Mouse (Mus musculus): ENCODE measurements around the gene Fgf6.

The Fgf6 gene

GRCm38 (mm10) chr6:127014906-127015770 is at the start of gene Fgf6:
Fgf6 (plus strand) TSS chr6:127015586.
- DNase-seq (ENCODE audit: low spot score in 2 of 2): no peak

DNA sequence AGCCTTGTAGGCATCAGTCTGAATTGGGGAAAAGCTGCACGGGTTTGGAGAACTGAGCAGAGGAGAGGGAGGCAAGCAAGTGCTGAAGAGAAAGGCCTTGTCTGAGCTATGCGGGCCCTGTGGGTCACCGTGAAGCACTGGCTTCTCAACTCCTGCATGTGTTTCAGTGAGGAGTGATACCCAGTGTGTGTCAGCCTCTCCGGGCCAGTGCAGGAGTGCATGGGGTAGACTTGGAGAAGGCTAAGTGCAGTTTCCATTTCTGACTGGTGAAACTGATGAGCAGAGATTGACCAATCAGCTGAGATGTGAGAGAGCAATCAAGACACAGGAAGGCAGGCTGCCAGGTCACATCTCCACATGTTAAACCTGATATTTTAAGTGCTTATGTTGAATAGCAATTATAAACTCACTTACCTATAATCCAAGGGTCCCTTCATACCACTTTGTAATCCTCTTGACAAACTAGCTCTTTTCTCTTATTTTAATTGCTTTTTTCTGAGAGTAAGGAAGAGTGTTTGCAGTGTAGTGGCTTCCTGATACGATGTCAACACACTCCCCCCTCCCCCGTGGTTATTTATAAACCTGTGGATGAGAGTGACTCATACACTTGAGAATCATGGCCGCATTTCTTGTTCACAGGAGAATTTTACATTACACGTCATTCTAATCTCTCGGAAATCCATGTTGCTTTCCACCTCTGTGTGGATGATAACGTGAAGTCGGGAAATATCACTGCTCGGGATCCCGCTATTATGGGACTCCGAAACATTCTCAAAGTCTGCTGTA is 49.0 kb upstream of the Fgf6 start:
- DNase-seq (ENCODE audit: low spot score in 2 of 2): no peak

GRCm38 (mm10) chr6:126981539-126982234 is 33.7 kb upstream of the Fgf6 start:
- DNase-seq (ENCODE audit: low spot score in 2 of 2): no peak

GRCm38 (mm10) chr6:126993676-126994075 is 21.7 kb upstream of the Fgf6 start:
- no peak for DNase-seq (ENCODE audit: low spot score in 2 of 2)

DNA sequence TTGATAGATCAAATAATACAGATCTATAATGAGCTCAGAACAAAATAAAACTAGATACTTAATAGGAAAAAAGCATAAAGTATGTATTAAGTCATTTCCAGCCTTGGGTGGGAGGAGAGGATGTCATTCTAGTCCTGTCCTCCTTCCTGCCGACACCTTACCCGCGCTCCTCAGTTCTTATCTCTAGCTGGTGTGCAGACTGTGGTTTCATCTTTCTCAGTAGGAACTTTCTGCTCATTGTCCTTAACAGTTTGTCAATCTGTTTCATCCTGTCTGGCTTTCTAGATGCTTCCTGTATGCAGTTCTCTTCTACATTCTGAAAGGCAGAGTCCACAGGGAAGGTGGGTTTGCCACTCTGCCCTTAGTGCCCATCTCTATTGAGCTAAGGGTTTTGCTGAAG is 19.9 kb upstream of the Fgf6 start:
- DNase-seq (ENCODE audit: low spot score in 2 of 2): no peak

- no peak for DNase-seq (ENCODE audit: low spot score in 2 of 2)
Measured at GRCm38 (mm10) chr6:126996399-126996798, 19.0 kb upstream of the Fgf6 start.

DNA sequence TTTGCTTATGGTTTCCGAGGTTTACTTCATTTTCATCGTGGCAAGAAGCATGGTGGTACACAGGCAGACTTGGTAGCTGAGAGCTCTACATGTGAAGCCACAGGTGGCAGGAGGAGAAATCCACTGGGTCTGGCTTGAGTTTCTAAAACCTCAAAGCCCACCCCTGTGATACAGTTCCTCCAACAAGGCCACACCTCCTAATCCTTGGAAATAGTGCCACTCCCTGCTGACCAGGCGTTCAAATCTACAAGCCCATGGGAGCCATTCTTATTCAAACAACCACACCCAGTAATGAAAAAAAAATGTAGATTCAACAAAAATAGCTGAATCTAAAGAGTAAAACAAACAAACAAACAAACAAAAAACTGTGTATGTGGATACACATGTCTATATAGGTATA is 9.7 kb upstream of the Fgf6 start:
- no peak for DNase-seq (ENCODE audit: low spot score in 2 of 2)

DNA sequence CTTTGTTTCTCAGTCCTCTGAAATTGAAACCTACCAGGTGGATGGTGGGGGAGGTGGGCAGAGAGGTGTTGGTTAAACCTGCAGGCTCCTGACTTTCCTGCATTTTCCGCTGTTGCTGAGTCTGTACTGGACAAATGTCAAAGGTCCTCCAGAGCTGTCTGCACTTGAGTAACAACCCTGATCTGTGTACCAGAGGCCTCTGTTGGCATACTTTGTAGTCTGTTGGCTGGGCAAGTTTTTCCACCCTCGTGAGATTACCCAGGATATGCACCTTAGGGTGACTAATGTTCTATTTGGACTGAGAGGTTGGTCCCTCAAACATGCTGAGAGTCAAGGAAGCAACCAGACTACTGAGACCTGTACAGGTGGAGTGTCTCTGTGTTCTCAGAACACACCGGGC is 8.8 kb upstream of the Fgf6 start:
- DNase-seq (ENCODE audit: low spot score in 2 of 2): peak; percentile 8 to 32

DNA sequence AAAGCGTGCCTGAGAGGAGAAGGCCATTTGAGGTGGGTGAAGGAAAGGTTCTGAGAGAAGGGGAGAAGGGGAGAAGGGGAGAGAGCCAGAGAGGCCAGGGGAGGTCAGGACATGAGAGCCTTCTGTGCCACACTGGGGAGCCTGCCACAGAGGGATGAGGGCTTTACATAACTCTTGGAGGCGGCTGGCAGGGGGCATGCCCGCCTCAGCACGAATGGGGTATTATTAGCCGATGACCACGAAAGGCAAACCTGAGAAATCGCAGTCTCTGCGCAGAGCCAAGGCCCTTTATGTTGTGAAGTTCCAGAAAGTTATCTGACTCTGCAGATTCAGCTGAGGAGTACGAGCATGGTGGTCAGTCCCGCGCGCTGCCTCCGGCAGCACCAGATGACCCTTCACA is 5.4 kb upstream of the Fgf6 start:
- DNase-seq (ENCODE audit: low spot score in 2 of 2): no peak

DNA sequence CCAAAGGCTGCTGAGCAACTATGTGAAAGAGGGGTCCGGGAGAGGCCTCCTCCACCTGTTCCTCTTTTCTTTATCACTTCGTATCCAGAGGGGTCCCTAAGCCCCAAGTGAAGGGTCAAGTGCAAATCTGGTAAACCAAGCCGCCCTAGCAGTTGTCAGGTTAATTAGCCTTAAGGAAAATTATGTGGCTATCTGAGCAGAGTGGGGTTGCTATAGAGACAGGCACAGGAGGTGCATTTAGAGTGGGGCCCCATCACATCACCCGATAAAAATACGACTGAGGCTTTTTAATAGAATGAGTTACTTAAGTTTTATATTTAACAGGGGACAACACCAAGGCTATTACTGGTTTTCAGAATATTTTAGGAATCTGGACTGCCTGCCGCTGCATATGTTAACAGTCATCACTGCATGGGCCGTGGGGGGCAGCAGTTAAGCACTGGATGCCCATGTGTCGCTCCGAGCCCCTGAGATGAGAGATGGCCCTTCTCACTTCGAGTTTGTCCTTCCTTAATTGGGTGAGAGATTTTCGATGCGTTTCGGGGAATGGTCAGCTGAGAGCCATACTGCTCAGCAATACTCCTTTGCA is 3.3 kb upstream of the Fgf6 start:
- DNase-seq (ENCODE audit: low spot score in 2 of 2): no peak

GRCm38 (mm10) chr6:127019254-127019653 is 3.9 kb downstream of the Fgf6 start:
- no peak for DNase-seq (ENCODE audit: low spot score in 2 of 2)

GRCm38 (mm10) chr6:127020431-127020830 is 5.0 kb downstream of the Fgf6 start:
- DNase-seq (ENCODE audit: low spot score in 2 of 2): no peak

DNA sequence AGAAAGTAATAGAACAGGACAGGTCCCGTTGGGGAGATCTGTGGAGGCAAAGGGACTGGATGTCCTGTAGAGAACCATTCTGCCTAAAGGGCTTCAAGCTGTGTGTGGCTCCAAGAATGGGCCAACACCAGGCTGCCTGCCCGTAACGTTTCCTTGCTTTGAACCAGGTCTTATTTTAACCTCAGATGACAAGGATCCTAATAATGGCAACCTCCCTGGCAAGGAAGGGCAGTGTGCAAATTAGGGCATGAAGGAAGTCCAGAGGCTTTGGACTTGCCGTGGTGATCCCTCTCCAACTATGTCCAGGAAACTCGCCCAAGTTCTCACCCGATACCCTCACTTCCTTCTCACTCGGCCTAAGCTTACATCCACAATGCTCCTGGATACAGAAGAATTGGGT is 9.4 kb downstream of the Fgf6 start:
- no peak for DNase-seq (ENCODE audit: low spot score in 2 of 2)

GRCm38 (mm10) chr6:127034760-127035159 is 19.4 kb downstream of the Fgf6 start:
- DNase-seq (ENCODE audit: low spot score in 2 of 2): no peak

DNA sequence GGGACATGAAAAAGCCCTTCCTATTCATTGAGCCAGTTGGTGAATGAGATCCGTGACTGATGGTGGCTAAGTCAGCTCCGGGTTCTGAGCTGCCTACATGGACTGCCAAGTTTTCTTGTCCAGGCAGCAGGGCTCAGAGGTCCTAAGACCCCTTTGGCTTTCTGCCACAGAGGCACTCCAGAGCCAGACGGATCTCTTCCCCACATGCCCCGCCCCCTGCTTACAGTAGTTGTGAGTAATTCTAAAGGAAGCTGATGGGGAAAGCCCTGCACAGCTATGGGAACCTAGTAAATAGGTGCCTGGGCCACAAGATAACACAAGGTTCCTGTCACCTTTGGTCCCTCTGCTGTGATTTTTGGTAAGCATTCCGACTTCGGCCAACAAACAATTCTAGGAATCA is 29.5 kb downstream of the Fgf6 start:
- DNase-seq (ENCODE audit: low spot score in 2 of 2): no peak

- no peak for DNase-seq (ENCODE audit: low spot score in 2 of 2)
Measured at GRCm38 (mm10) chr6:127050847-127051246, 35.5 kb downstream of the Fgf6 start.

DNA sequence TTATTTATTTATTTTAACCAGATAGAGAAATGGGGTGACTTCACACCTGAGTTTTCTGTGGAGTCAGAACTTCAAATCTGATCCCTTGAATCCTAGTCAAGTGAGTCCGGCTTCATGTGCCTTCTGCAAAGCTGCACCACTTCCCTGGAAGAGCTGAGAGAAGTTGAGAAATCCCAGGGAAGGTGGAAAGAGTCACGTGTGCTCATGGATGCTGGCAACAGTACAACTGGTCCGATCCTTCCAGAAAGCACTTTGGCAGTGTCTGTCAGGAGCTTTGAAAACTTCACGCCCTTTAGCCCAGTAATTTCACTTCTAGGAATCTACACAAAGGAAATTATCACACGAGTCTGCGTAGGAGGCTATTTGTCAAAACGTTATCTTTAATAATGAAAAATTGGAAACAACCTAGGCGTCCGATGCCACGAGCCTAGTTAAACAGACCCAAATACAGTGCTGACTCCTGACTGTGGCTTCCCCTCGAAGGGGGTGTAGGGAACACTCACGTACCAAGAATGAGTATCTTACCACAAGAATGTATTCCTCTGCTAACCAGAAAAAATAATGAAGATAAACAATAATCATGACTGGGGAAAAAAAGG is 41.7 kb downstream of the Fgf6 start:
- no peak for DNase-seq (ENCODE audit: low spot score in 2 of 2)

DNA sequence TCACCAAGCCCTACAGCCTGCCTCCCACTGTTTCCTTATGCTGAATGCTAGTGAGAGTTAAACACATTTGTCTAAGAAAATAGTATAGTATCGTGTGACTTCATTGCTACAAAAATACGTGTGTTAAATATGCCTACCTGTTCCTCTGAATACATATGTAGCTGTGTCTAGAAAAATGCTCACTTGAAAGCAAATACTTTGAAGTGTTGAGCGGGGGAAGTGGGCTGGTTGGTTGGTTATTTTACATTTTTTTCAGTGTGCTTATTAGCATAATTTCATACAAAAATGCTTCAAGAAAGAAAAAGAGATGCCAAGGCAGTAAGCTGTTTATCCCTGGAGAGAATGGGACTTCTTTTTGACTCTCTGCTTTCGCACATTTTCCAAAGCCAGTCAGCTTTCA is 44.6 kb downstream of the Fgf6 start:
- DNase-seq (ENCODE audit: low spot score in 2 of 2): no peak

DNA sequence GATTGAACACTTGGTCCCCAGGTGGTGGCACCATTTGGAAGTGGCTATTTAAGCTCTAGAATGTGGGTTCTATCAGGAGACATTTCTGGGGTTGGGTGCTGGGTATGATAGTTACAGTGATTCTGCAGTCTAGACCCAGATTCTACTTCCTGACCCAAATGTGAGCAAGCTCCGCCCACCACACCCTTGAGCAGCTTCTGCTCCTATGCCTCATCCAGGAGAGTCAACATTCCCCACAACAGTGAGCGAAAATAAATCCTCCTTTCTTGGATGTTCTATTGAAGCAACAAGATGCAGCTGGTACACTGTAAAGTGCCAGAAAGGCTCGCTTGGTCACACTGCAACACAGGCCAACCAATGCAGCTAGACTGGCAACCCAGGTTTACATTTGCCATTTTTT is 48.5 kb downstream of the Fgf6 start:
- no peak for DNase-seq (ENCODE audit: low spot score in 2 of 2)

- DNase-seq (ENCODE audit: low spot score in 2 of 2): no peak
Measured at GRCm38 (mm10) chr6:127064815-127065214, 49.4 kb downstream of the Fgf6 start.

DNA sequence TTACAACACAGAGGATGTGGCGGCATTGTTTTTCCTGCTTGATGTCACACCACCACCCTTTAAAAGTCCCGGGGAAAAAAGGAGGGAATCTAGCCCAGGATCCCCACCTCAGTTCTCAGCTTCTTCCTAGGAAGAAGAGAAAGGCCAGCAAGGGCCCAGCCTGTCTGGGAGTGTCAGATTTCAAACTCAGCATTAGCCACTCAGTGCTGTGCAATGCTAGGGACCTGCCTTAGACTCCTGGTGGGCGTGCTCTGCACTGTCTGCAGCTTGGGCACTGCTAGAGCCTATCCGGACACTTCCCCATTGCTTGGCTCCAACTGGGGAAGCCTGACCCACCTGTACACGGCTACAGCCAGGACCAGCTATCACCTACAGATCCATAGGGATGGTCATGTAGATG is 57.4 kb downstream of the Fgf6 start, which contains the start of gene Fgf23:
TSS of gene Fgf23 (plus strand) at position 86 of the 400 bp plus-strand sequence.
- DNase-seq (ENCODE audit: low spot score in 2 of 2): no peak

Measured in urinary bladder, adult 18-20 months (tissue).